16 mouse cellular contexts compared by ENCODE assay signal in the genomic region with DNA sequence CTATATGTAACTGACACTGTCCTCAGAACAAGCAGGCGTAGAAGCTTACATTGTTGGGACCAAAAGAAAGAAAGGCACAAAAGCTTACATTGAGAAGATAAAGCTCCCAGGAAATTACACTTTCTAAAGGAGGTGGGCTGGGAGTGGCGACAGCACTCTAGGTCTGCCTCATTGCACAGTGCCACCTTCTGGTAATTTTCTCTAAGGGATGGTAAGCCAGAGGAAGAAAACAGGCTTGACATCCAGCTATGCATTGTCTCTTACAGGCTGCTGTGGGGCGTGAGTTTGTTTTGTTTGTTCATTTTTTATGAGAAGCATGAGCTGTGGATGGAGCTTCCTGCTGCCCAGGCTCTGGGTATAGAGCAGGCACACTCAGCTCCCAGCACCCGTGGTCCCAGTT. TPM values are rescaled to one million over a fixed set of nuclear protein-coding genes. Genes with fewer than 3 reads are reported as not detected.
DNase-seq lines count a peak whose midpoint lies in the region; ATAC-seq and TF ChIP-seq lines count a peak whose summit lies in the region.
"Had no signal": no experiment of that assay in that cellular context is flagged by ENCODE, and none has a peak within 500 bp of the region (broad histone marks: within the 10 kb centered on the region; RNA-seq: fewer than 3 reads in every experiment).

No protein-coding gene starts in this region.

- ATAC-seq in hindbrain, postnatal 0 days, result no peak
- no peak for ATAC-seq in hindbrain, embryonic 12.5 days (ENCODE audit: low FRiP score)
- 0 out of 2 replicates have a peak, but pooled peaks have one; percentile 44 for ATAC-seq in megakaryocyte progenitor cell, adult 5-6 weeks (replicated peaks; ENCODE audit: poor library complexity)
- ATAC-seq: midbrain, embryonic 13.5 days had no signal

- H3K36me3 ChIP-seq in hindbrain, postnatal 0 days (ENCODE audit: insufficient read depth, low read length), result no peaks in the 10 kb centered on the region
- no peaks in the 10 kb centered on the region for H3K36me3 ChIP-seq in hindbrain, embryonic 12.5 days
- H3K36me3 ChIP-seq: forebrain, embryonic 12.5 days; neural tube, embryonic 15.5 days had no signal

- H3K4me3 ChIP-seq in cerebellum, adult 2 months (replicated peaks; ENCODE audit: insufficient read depth, low read depth, low read length), result no peak overlapping the region
- no peak overlapping the region for H3K4me3 ChIP-seq in hindbrain, postnatal 0 days (ENCODE audit: low read length)
- H3K4me3 ChIP-seq in hindbrain, embryonic 12.5 days, result no peak overlapping the region
- H3K4me3 ChIP-seq: forebrain, embryonic 12.5 days; heart, embryonic 13.5 days; midbrain, embryonic 13.5 days; neural tube, embryonic 15.5 days had no signal

- no peaks in the 10 kb centered on the region for H3K27me3 ChIP-seq in cerebellum, adult 2 months (ENCODE audit: control insufficient read depth, insufficient read depth, low read length)
- H3K27me3 ChIP-seq in hindbrain, postnatal 0 days (ENCODE audit: insufficient read depth, low read length), result no peaks in the 10 kb centered on the region
- peaks cover 27% of the 10 kb centered on the region for H3K27me3 ChIP-seq in hindbrain, embryonic 12.5 days

- TF ChIP-seq CTCF in cerebellum, adult 2 months (IDR thresholded peaks at IDR 0.05; ENCODE audit: borderline replicate concordance, insufficient read depth, low read depth, low read length), result no peak
- peak; percentile 43 for TF ChIP-seq CTCF in hindbrain, postnatal 0 days (IDR thresholded peaks at IDR 0.05; ENCODE audit: low read depth)

- H3K4me2 ChIP-seq in hindbrain, postnatal 0 days (ENCODE audit: low read depth, low read length), result no peak overlapping the region
- no peak overlapping the region for H3K4me2 ChIP-seq in hindbrain, embryonic 12.5 days (replicated peaks)
- H3K4me2 ChIP-seq: forebrain, embryonic 12.5 days; heart, embryonic 13.5 days; midbrain, embryonic 13.5 days; neural tube, embryonic 15.5 days had no signal

- DNase-seq in cerebellum, postnatal 10 days, result peak; percentile 16
- no peak for DNase-seq in cerebellum, adult 2 months
- DNase-seq in hindbrain, postnatal 0 days (ENCODE audit: low spot score), result peak; percentile 33
- DNase-seq in lung, postnatal 10 days, result peak; percentile 9
- DNase-seq in lung, postnatal 14 days, result no peak
- DNase-seq in spleen, postnatal 10 days (ENCODE audit: low spot score in 2 of 2), result no peak
- DNase-seq: cerebellum, adult 9-11 months; layer of hippocampus, adult 9-11 months; liver; thymus, adult 2 months had no signal

- no peaks in the 10 kb centered on the region for H3K9me3 ChIP-seq in hindbrain, postnatal 0 days (ENCODE audit: low read length)
- no peaks in the 10 kb centered on the region for H3K9me3 ChIP-seq in hindbrain, embryonic 12.5 days (replicated peaks)
- H3K9me3 ChIP-seq: forebrain, embryonic 12.5 days; heart, embryonic 13.5 days; midbrain, embryonic 13.5 days; neural tube, embryonic 15.5 days had no signal

- 69% methylated on average over 4 of the region's 4 CpGs for WGBS in cerebellum, adult 2 months
- WGBS in hindbrain, postnatal 0 days, result 59% methylated on average over 4 of the region's 4 CpGs
- 61% methylated on average over 4 of the region's 4 CpGs for WGBS in hindbrain, embryonic 12.5 days

- no peak for TF ChIP-seq POLR2A in cerebellum, adult 2 months (IDR thresholded peaks at IDR 0.05; ENCODE audit: borderline replicate concordance, insufficient read depth, low read length)

- no peaks in the 10 kb centered on the region for H3K4me1 ChIP-seq in cerebellum, adult 2 months (ENCODE audit: control insufficient read depth, insufficient read depth, low read length)
- no peaks in the 10 kb centered on the region for H3K4me1 ChIP-seq in hindbrain, postnatal 0 days (ENCODE audit: insufficient read depth, low read length)
- no peaks in the 10 kb centered on the region for H3K4me1 ChIP-seq in hindbrain, embryonic 12.5 days
- H3K4me1 ChIP-seq: forebrain, embryonic 12.5 days; heart, embryonic 13.5 days; midbrain, embryonic 13.5 days; neural tube, embryonic 15.5 days had no signal

- no peak overlapping the region for H3K9ac ChIP-seq in hindbrain, postnatal 0 days (replicated peaks; ENCODE audit: low read length)
- H3K9ac ChIP-seq in hindbrain, embryonic 12.5 days, result no peak overlapping the region
- H3K9ac ChIP-seq: forebrain, embryonic 12.5 days; heart, embryonic 13.5 days; midbrain, embryonic 13.5 days; neural tube, embryonic 15.5 days had no signal

- no peak overlapping the region for H3K27ac ChIP-seq in cerebellum, adult 2 months (ENCODE audit: insufficient read depth, low read length)
- H3K27ac ChIP-seq in hindbrain, postnatal 0 days, result no peak overlapping the region
- no peak overlapping the region for H3K27ac ChIP-seq in hindbrain, embryonic 12.5 days
- H3K27ac ChIP-seq: forebrain, embryonic 12.5 days; heart, embryonic 13.5 days; midbrain, embryonic 13.5 days; neural tube, embryonic 15.5 days had no signal

RNA-seq across cellular contexts. Expression of gene Phka2, which starts 50.1 kb away (rescaled TPM):
- polyA plus RNA-seq in cerebellum, adult 2 months (2012; rRNA removed), result 28.3 and 29.7 TPM in 2 replicates
- 14.0 and 15.5 TPM in 2 replicates for total RNA-seq in hindbrain, postnatal 0 days (2014; rRNA removed)
- 7.4 and 7.9 TPM in 2 replicates for polyA plus RNA-seq in hindbrain, postnatal 0 days (2015; fragmentation: Nextera tagmentation; extraction: Ambion mirVana)
- 20.0 and 20.3 TPM in 2 replicates for polyA plus RNA-seq in hindbrain, embryonic 12.5 days (2016; fragmentation: Nextera tagmentation; extraction: Ambion mirVana)
- total RNA-seq in megakaryocyte progenitor cell, adult 5-6 weeks (2015), result 84.0 and 95.6 TPM in 2 replicates
- total RNA-seq in megakaryocyte progenitor cell, adult 5-6 weeks (2017), result 62.2 and 72.5 TPM in 2 replicates

Comparison
In these comparisons a context has a peak if more than half of its experiments do, and no peak if none do; other contexts are left out.
1. DNase-seq: peak in cerebellum, postnatal 10 days (2 of 2), hindbrain, postnatal 0 days (single experiment) and lung, postnatal 10 days (single experiment); none in cerebellum, adult 2 months (0 of 2), lung, postnatal 14 days (single experiment) and spleen, postnatal 10 days (0 of 2).